Mouse (Mus musculus) neural tube, embryonic 11.5 days (tissue): ENCODE measurements at regions not wholly inside any gene's neighbourhood (a gene's known extent, or its start where the extent isn't known, plus 50 kb on each side); places are given as distances from the start of the nearest gene placed in this dataset.

Experiments used
- ATAC-seq: fragments of 200-750 bp; cut with Nextera tagmentation; 2 replicates; pipeline ENCODE4 v1.8.0; 2017; ENCODE audit warnings: moderate number of reproducible peaks, mild to moderate bottlenecking, moderate TSS enrichment, moderate library complexity; ENCODE audit not compliant: insufficient read depth, low FRiP score, low TSS enrichment
- DNase-seq: peaks from one replicate; pipeline ENCODE4 v3.0.0-alpha.2; 2015; ENCODE audit warnings: low spot score
- H3K27ac ChIP-seq: fragments of 300-500 bp; sonication (generic); 2 replicates; pipeline ENCODE4 v1.5.1; 2014; ENCODE audit warnings: low read depth, mild to moderate bottlenecking, low read length
- H3K27me3 ChIP-seq: fragments of 300-500 bp; sonication (generic); 2 replicates; pipeline ENCODE4 v1.6.1; 2014; ENCODE audit warnings: mild to moderate bottlenecking, low read length, mixed read lengths; ENCODE audit not compliant: control insufficient read depth, insufficient read depth
- H3K36me3 ChIP-seq: fragments of 300-500 bp; sonication (generic); 2 replicates; pipeline ENCODE4 v1.6.1; 2014; ENCODE audit warnings: mild to moderate bottlenecking, low read length, moderate library complexity, mixed read lengths; ENCODE audit not compliant: control insufficient read depth, insufficient read depth
- H3K4me1 ChIP-seq: fragments of 300-500 bp; sonication (generic); 2 replicates; pipeline ENCODE4 v1.6.1; 2014; ENCODE audit warnings: low read length, mixed read lengths; ENCODE audit not compliant: control insufficient read depth, insufficient read depth
- H3K4me2 ChIP-seq: fragments of 300-500 bp; sonication (generic); 2 replicates; pipeline ENCODE4 v1.6.1; 2014; ENCODE audit warnings: low read depth, mild to moderate bottlenecking, moderate library complexity
- H3K4me3 ChIP-seq: fragments of 300-500 bp; sonication (generic); 2 replicates; pipeline ENCODE4 v1.5.1; 2014; ENCODE audit warnings: low read depth, low read length
- H3K9ac ChIP-seq: fragments of 300-500 bp; sonication (generic); 2 replicates; pipeline ENCODE4 v1.6.1; 2014; ENCODE audit warnings: mild to moderate bottlenecking, low read length
- H3K9me3 ChIP-seq: fragments of 300-500 bp; sonication (generic); 2 replicates; pipeline ENCODE4 v1.6.1; 2016; ENCODE audit warnings: low read length; ENCODE audit not compliant: control insufficient read depth
- WGBS: fragments of 180-500 bp; shearing (Covaris S2); extraction: QIAGEN DNeasy Blood & Tissue Kit; methylation state at CpG from one replicate; pipeline ENCODE4 v1.1.7; 2014; 5-methylcytosine and 5-hydroxymethylcytosine counted together

GRCm38 (mm10) chr12:70543299-70543698 lies 90.4 kb downstream of the Tmx1 start:
- Histone ChIP-seq H3K9me3 (no peaks in the 10 kb centered on the region), H3K9ac (no peak overlapping the region), H3K27ac (no peak overlapping the region), H3K4me2 (no peak overlapping the region), H3K27me3 (no peaks in the 10 kb centered on the region), H3K36me3 (no peaks in the 10 kb centered on the region), H3K4me3 (no peak overlapping the region), H3K4me1 (no peaks in the 10 kb centered on the region)
- 64% methylated on average over 5 of the region's 5 CpGs for WGBS
- DNase-seq (no peak), ATAC-seq (no peak)

DNA sequence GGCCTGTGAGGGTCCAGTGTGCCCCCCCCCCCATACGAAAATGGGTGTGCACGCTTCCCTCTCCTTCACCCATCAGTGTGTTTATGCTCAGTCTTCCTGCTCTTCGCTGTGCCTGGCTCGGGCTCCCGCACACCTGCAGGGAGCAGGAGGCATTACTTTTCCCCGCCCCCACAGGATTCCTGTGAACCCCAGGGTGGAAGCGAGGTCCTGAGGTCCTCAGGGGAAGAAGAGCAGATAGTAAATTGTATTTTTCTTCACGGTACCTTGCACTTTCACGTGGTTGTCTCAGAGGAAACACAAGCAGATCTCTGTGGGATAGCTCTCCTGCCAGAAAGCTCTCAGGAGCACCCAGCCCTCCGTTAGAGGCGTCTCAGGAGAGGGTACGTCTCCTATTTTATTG lies 91.4 kb downstream of the Tmx1 start:
- Histone ChIP-seq H3K27ac (no peak overlapping the region), H3K36me3 (no peaks in the 10 kb centered on the region), H3K4me1 (no peaks in the 10 kb centered on the region), H3K9ac (no peak overlapping the region), H3K27me3 (no peaks in the 10 kb centered on the region), H3K4me2 (no peak overlapping the region), H3K4me3 (no peak overlapping the region), H3K9me3 (no peaks in the 10 kb centered on the region)
- ATAC-seq (no peak), DNase-seq (no peak)
- 23% methylated on average over 12 of the region's 12 CpGs for WGBS

- ATAC-seq (no peak), DNase-seq (no peak)
- no peaks in the 10 kb centered on the region for H3K4me1 ChIP-seq
- no peaks in the 10 kb centered on the region for H3K9me3 ChIP-seq
- H3K27ac ChIP-seq: no peak overlapping the region
- H3K4me2 ChIP-seq: no peak overlapping the region
- H3K9ac ChIP-seq: no peak overlapping the region
- H3K27me3 ChIP-seq: no peaks in the 10 kb centered on the region
- no peaks in the 10 kb centered on the region for H3K36me3 ChIP-seq
- H3K4me3 ChIP-seq: no peak overlapping the region
- WGBS: 65% methylated on average over 7 of the region's 7 CpGs
These were observed 92.1 kb downstream of the Tmx1 start for GRCm38 (mm10) chr12:70544850-70545510.

DNA sequence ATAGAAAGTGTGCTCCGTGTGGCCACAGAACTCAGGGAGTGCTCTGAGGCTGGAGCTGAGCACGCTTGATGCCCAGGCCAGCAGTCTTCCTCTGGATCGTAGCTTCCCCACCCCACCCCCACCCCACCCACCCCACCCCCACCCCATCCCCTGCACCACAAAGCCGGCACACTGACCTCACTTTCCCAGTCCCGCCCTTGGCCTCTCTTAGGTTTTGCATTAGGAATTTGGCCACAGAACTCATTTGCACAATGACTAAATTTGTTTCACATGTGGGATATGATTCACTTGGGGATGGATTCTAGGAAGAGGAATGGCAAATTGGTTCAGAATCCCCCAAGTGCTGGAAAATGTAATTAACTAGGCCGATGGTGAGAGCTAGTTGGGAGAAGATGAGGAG lies 94.3 kb downstream of the Tmx1 start:
- 75% methylated on average over 6 of the region's 6 CpGs for WGBS
- Histone ChIP-seq H3K9me3 (no peaks in the 10 kb centered on the region), H3K4me1 (no peaks in the 10 kb centered on the region), H3K4me2 (no peak overlapping the region), H3K4me3 (no peak overlapping the region), H3K9ac (no peak overlapping the region), H3K36me3 (no peaks in the 10 kb centered on the region), H3K27me3 (no peaks in the 10 kb centered on the region), H3K27ac (no peak overlapping the region)
- no peak for DNase-seq
- ATAC-seq: no peak

DNA sequence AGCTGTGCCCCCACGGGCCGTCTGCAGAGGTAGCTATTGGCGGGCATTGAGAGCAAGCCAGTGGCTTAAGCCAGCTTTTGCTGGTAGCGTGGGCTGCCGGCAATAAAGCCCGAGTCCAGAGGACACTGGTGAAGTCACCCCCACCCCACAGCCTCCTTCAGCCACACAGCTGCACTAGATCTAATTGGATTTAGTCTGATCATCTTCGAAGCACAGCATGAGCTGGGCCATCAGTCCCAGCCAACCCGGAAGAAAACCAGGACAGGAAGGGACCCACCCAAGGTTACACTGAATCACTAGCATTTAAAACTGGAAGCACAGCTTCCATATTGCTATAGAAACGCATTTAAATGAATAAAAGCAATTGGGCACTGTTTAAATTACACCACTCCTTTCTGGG lies 96.4 kb downstream of the Tmx1 start:
- no peak overlapping the region for H3K9ac ChIP-seq
- no peak for DNase-seq
- H3K4me3 ChIP-seq: no peak overlapping the region
- H3K27ac ChIP-seq: no peak overlapping the region
- ATAC-seq: no peak
- H3K36me3 ChIP-seq: no peaks in the 10 kb centered on the region
- H3K4me2 ChIP-seq: no peak overlapping the region
- no peaks in the 10 kb centered on the region for H3K27me3 ChIP-seq
- no peaks in the 10 kb centered on the region for H3K4me1 ChIP-seq
- no peaks in the 10 kb centered on the region for H3K9me3 ChIP-seq
- WGBS: 87% methylated on average over 9 of the region's 9 CpGs

GRCm38 (mm10) chr12:70553866-70554265 lies 101.0 kb downstream of the Tmx1 start:
- Histone ChIP-seq H3K36me3 (no peaks in the 10 kb centered on the region), H3K27ac (no peak overlapping the region), H3K9me3 (no peaks in the 10 kb centered on the region), H3K4me2 (no peak overlapping the region), H3K27me3 (no peaks in the 10 kb centered on the region), H3K4me3 (no peak overlapping the region), H3K9ac (no peak overlapping the region), H3K4me1 (no peaks in the 10 kb centered on the region)
- ATAC-seq: no peak
- no peak for DNase-seq
- 42% methylated on average over 6 of the region's 6 CpGs for WGBS

DNA sequence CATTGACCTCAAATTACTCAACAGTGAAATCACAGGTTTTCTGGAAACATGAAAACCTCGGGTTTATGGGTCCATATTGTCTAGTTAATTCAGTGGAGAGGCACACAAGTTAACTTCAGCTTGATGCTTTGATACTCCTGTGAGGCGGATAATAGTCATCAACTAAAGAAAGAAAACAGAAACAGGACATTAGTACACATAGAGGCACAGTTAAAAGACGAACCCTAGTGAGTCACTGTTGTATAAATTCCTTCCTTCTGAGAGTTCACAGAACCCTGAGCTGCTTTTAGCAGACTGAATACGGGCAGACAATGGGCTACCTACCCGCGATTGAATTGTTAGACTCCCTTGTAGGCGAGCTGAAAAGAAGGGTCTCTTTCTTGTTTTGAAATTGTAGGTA lies 101.7 kb downstream of the Tmx1 start:
- no peaks in the 10 kb centered on the region for H3K9me3 ChIP-seq
- ATAC-seq (no peak), DNase-seq (no peak)
- no peaks in the 10 kb centered on the region for H3K36me3 ChIP-seq
- 33% methylated on average over 7 of the region's 7 CpGs for WGBS
- H3K27me3 ChIP-seq: no peaks in the 10 kb centered on the region
- H3K27ac ChIP-seq: no peak overlapping the region
- H3K4me1 ChIP-seq: no peaks in the 10 kb centered on the region
- no peak overlapping the region for H3K9ac ChIP-seq
- H3K4me2 ChIP-seq: no peak overlapping the region
- no peak overlapping the region for H3K4me3 ChIP-seq

GRCm38 (mm10) chr12:70555723-70556122 lies 102.8 kb downstream of the Tmx1 start:
- Histone ChIP-seq H3K27me3 (no peaks in the 10 kb centered on the region), H3K9me3 (no peaks in the 10 kb centered on the region), H3K9ac (no peak overlapping the region), H3K4me2 (no peak overlapping the region), H3K27ac (no peak overlapping the region), H3K4me1 (no peaks in the 10 kb centered on the region), H3K36me3 (no peaks in the 10 kb centered on the region), H3K4me3 (no peak overlapping the region)
- 80% methylated on average over 3 of the region's 3 CpGs for WGBS
- DNase-seq: no peak
- no peak for ATAC-seq

DNA sequence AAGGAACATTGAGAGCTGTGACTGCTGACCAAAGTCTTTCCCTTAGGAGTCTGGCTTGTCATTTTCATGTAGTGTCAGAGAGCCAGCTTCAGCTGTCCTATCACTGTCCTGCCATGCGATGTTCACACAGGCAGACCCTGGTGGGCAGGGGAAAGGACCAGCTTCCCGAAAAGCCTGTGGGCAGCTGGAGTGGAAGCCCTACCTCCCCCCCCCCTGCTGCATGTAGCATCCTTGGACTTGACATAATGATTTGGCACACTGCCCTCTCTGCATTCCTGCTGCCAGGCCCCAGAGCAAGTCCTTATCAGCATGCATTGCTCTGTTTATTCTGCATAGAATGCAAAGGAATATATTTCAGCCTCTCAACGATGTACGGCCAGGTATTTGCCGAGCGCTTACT lies 103.9 kb downstream of the Tmx1 start:
- H3K36me3 ChIP-seq: no peaks in the 10 kb centered on the region
- 93% methylated on average over 6 of the region's 6 CpGs for WGBS

More for the DNA sequence above, 103.9 kb downstream of the Tmx1 start:
- H3K4me2 ChIP-seq: no peak overlapping the region
- H3K9ac ChIP-seq: no peak overlapping the region
- no peak overlapping the region for H3K4me3 ChIP-seq
- H3K27me3 ChIP-seq: no peaks in the 10 kb centered on the region
- no peaks in the 10 kb centered on the region for H3K9me3 ChIP-seq
- ATAC-seq: no peak
- no peak for DNase-seq
- no peaks in the 10 kb centered on the region for H3K4me1 ChIP-seq
- H3K27ac ChIP-seq: no peak overlapping the region
